11 mouse cellular contexts compared by ENCODE assay signal in genomic region chr1:185308908-185309307, GRCm38 (mm10). TPM values are rescaled to one million over a fixed set of nuclear protein-coding genes. Genes with fewer than 3 reads are reported as not detected.
DNase-seq lines count a peak whose midpoint lies in the region; ATAC-seq and TF ChIP-seq lines count a peak whose summit lies in the region.
"Had no signal": no experiment of that assay in that cellular context is flagged by ENCODE, and none has a peak within 500 bp of the region (broad histone marks: within the 10 kb centered on the region; RNA-seq: fewer than 3 reads in every experiment).

No protein-coding gene starts in this region.

- H3K27me3 ChIP-seq in stomach, embryonic 16.5 days (ENCODE audit: control insufficient read depth, insufficient read depth, low read length): no peaks in the 10 kb centered on the region
- no peaks in the 10 kb centered on the region for H3K27me3 ChIP-seq in midbrain, postnatal 0 days (ENCODE audit: insufficient read depth, low read length)

- ATAC-seq in stomach, embryonic 16.5 days (ENCODE audit: insufficient read depth, low FRiP score): peak; percentile 89
- ATAC-seq in erythroblast, adult 5-6 weeks (replicated peaks; ENCODE audit: low FRiP score, poor library complexity, severe bottlenecking): no peak
- no peak for ATAC-seq in midbrain, postnatal 0 days (ENCODE audit: low FRiP score)

- H3K4me3 ChIP-seq in stomach, embryonic 16.5 days (replicated peaks; ENCODE audit: low read length): no peak overlapping the region
- H3K4me3 ChIP-seq in midbrain, postnatal 0 days (ENCODE audit: low read depth, low read length): no peak overlapping the region

- H3K36me3 ChIP-seq in stomach, embryonic 16.5 days (ENCODE audit: control insufficient read depth, insufficient read depth, low read length): peaks cover 21% of the 10 kb centered on the region
- peaks cover 33% of the 10 kb centered on the region for H3K36me3 ChIP-seq in midbrain, postnatal 0 days (ENCODE audit: insufficient read depth, low read length)

- no peak overlapping the region for H3K4me2 ChIP-seq in stomach, embryonic 16.5 days (ENCODE audit: low read depth, low read length)
- H3K4me2 ChIP-seq in midbrain, postnatal 0 days (ENCODE audit: low read depth, low read length, poor library complexity, severe bottlenecking): no peak overlapping the region

- intact Hi-C loops in heart, postnatal 14 days (cut with DNase I): no loop called here

- peak; percentile 56 for DNase-seq in adrenal gland, adult 2 months
- DNase-seq in adrenal gland, adult 8-10 months: no peak
- DNase-seq in lung, adult 18-20 months: peak; percentile 22 to 48
- no peak for DNase-seq in lung, postnatal 4 days
- peak; percentile 48 to 58 for DNase-seq in heart, postnatal 14 days
- DNase-seq in midbrain, postnatal 0 days (ENCODE audit: low spot score): no peak
- DNase-seq: cerebellum, postnatal 10 days had no signal

- no peak for TF ChIP-seq CTCF in midbrain, postnatal 0 days (IDR thresholded peaks at IDR 0.05)

- H3K9ac ChIP-seq in stomach, embryonic 16.5 days (ENCODE audit: low read length): no peak overlapping the region
- H3K9ac ChIP-seq in midbrain, postnatal 0 days (replicated peaks; ENCODE audit: low read length, poor library complexity, severe bottlenecking): no peak overlapping the region
- H3K9ac ChIP-seq: liver, embryonic 14.5 days had no signal

- no peaks in the 10 kb centered on the region for H3K4me1 ChIP-seq in stomach, embryonic 16.5 days (ENCODE audit: control insufficient read depth, insufficient read depth, low read length)
- no peaks in the 10 kb centered on the region for H3K4me1 ChIP-seq in midbrain, postnatal 0 days (ENCODE audit: insufficient read depth, low read length)

- WGBS in stomach, embryonic 16.5 days: 51% methylated on average over 4 of the region's 4 CpGs
- WGBS in midbrain, postnatal 0 days: 67% methylated on average over 4 of the region's 4 CpGs

- H3K9me3 ChIP-seq in stomach, embryonic 16.5 days (replicated peaks; ENCODE audit: control insufficient read depth, low read length): no peaks in the 10 kb centered on the region
- no peaks in the 10 kb centered on the region for H3K9me3 ChIP-seq in midbrain, postnatal 0 days (ENCODE audit: low read length)
- H3K9me3 ChIP-seq: G1E had no signal

- H3K27ac ChIP-seq in stomach, embryonic 16.5 days (ENCODE audit: low read length): peak overlapping the region; percentile 67
- H3K27ac ChIP-seq in midbrain, postnatal 0 days (ENCODE audit: low read depth, low read length): no peak overlapping the region
- H3K27ac ChIP-seq: liver, embryonic 14.5 days had no signal

RNA-seq across cellular contexts. Expression of gene Iars2, which starts 20.3 kb away (rescaled TPM):
- total RNA-seq in adrenal gland, adult 2 months (2021): 10 to 100 TPM; 77.9 to 85.0 TPM
- polyA plus RNA-seq in adrenal gland, adult 2 months (2012; rRNA removed): 67.0 and 74.2 TPM in 2 replicates
- total RNA-seq in adrenal gland, adult 8-10 months (2022): 100 to 1,000 TPM in 1 of 4 experiments, 10 to 100 TPM in 3; 83.5 to 101 (median 93.1) TPM
- total RNA-seq in heart, postnatal 14 days (2021): 10 to 100 TPM; 68.3 to 69.7 TPM
- polyA plus RNA-seq in stomach, embryonic 16.5 days (2015; fragmentation: Nextera tagmentation; extraction: Ambion mirVana): 36.4 and 37.0 TPM in 2 replicates
- total RNA-seq in erythroblast, adult 5-6 weeks (2015; ENCODE audit: low replicate concordance): 11.7 and 17.3 TPM in 2 replicates
- 12.5 and 17.3 TPM in 2 replicates for total RNA-seq in erythroblast, adult 5-6 weeks (2017; ENCODE audit: low replicate concordance)
- total RNA-seq in midbrain, postnatal 0 days (2014; rRNA removed): 37.1 and 40.5 TPM in 2 replicates
- 15.9 TPM in 2 replicates for polyA plus RNA-seq in midbrain, postnatal 0 days (2015; fragmentation: Nextera tagmentation; extraction: Ambion mirVana)

RNA-seq across cellular contexts. Expression of gene Bpnt1, which starts 23.0 kb away (rescaled TPM):
- total RNA-seq in adrenal gland, adult 2 months (2021): 100 to 1,000 TPM; 104 to 128 TPM
- polyA plus RNA-seq in adrenal gland, adult 2 months (2012; rRNA removed): 40.2 and 51.8 TPM in 2 replicates
- 100 to 1,000 TPM in 2 of 4 experiments, 10 to 100 TPM in 2; 85.5 to 138 (median 102) TPM for total RNA-seq in adrenal gland, adult 8-10 months (2022)
- 10 to 100 TPM; 25.4 to 28.9 TPM for total RNA-seq in heart, postnatal 14 days (2021)
- polyA plus RNA-seq in stomach, embryonic 16.5 days (2015; fragmentation: Nextera tagmentation; extraction: Ambion mirVana): 75.9 and 81.3 TPM in 2 replicates
- total RNA-seq in erythroblast, adult 5-6 weeks (2015; ENCODE audit: low replicate concordance): 1.5 and 3.3 TPM in 2 replicates
- total RNA-seq in erythroblast, adult 5-6 weeks (2017; ENCODE audit: low replicate concordance): 1.7 and 2.5 TPM in 2 replicates
- total RNA-seq in midbrain, postnatal 0 days (2014; rRNA removed): 78.2 and 91.7 TPM in 2 replicates
- polyA plus RNA-seq in midbrain, postnatal 0 days (2015; fragmentation: Nextera tagmentation; extraction: Ambion mirVana): 64.9 and 68.8 TPM in 2 replicates

RNA-seq across cellular contexts. Expression of gene Eprs, which starts 53.9 kb away (rescaled TPM):
- 100 to 1,000 TPM; 130 to 242 TPM for total RNA-seq in adrenal gland, adult 2 months (2021)
- 3.0 and 4.0 TPM in 2 replicates for polyA plus RNA-seq in adrenal gland, adult 2 months (2012; rRNA removed)
- total RNA-seq in adrenal gland, adult 8-10 months (2022): 100 to 1,000 TPM; 108 to 145 (median 120) TPM
- 10 to 100 TPM; 67.6 to 69.2 TPM for total RNA-seq in heart, postnatal 14 days (2021)
- 124 and 128 TPM in 2 replicates for polyA plus RNA-seq in stomach, embryonic 16.5 days (2015; fragmentation: Nextera tagmentation; extraction: Ambion mirVana)
- 18.6 and 34.2 TPM in 2 replicates for total RNA-seq in erythroblast, adult 5-6 weeks (2015; ENCODE audit: low replicate concordance)
- 36.1 and 40.1 TPM in 2 replicates for total RNA-seq in erythroblast, adult 5-6 weeks (2017; ENCODE audit: low replicate concordance)
- 71.7 and 94.7 TPM in 2 replicates for total RNA-seq in midbrain, postnatal 0 days (2014; rRNA removed)
- 109 and 119 TPM in 2 replicates for polyA plus RNA-seq in midbrain, postnatal 0 days (2015; fragmentation: Nextera tagmentation; extraction: Ambion mirVana)

Comparison
In these comparisons a context has a peak if more than half of its experiments do, and no peak if none do; other contexts are left out.
1. DNase-seq: peak in adrenal gland, adult 2 months (single experiment), lung, adult 18-20 months (2 of 2) and heart, postnatal 14 days (2 of 2); none in adrenal gland, adult 8-10 months (single experiment), lung, postnatal 4 days (0 of 2) and midbrain, postnatal 0 days (single experiment).
2. RNA of gene Bpnt1, which starts 23.0 kb away (total RNA-seq): 104 to 128 TPM in adrenal gland, adult 2 months, 85.5 to 138 TPM in adrenal gland, adult 8-10 months, 78.2 to 91.7 TPM in midbrain, postnatal 0 days and 25.4 to 28.9 TPM in heart, postnatal 14 days; 1.5 to 3.3 TPM in erythroblast, adult 5-6 weeks; every median in the first group is over 4 times any median in the second.